Mouse (Mus musculus): Measurements from ENCODE around the gene Dixdc1.

- TF ChIP-seq CTCF (IDR thresholded peaks at IDR 0.05; ENCODE audit: low read depth, low read length) (no peak), GATA1 (IDR thresholded peaks at IDR 0.05; ENCODE audit: borderline replicate concordance, low read length) (no peak), GATA2 (IDR thresholded peaks at IDR 0.05; ENCODE audit: borderline replicate concordance, low read depth, low read length) (no peak)
Observed at GRCm38 (mm10) chr9:50752054-50752602, 12.8 kb upstream of the Dixdc1 start, which contains the start of gene Hspb2.

All from G1E (cell line).